Mouse (Mus musculus) hematopoietic stem cell, adult 5-6 weeks (primary cell): Measurements from ENCODE around the gene Clba1. TPM values are rescaled to one million over a fixed set of nuclear protein-coding genes. Genes with fewer than 3 reads are reported as not detected.
A peak's percentile ranks its signal among the peaks of the same experiment; 100 is the strongest.

Experiments
- ATAC-seq, 2 experiments: fragments of 125-278 bp in 1 of 2; replicated peaks in 1 of 2; 2 replicates each; pipeline ENCODE4 v1.8.0; 2016 to 2017; ENCODE audit warnings: inconsistent platforms in 2 of 2, mild to moderate bottlenecking in 2 of 2, moderate number of reproducible peaks in 2 of 2, low read depth in 1 of 2, moderate TSS enrichment in 1 of 2; ENCODE audit not compliant: low FRiP score in 2 of 2, poor library complexity in 2 of 2, severe bottlenecking in 2 of 2, insufficient read depth in 1 of 2, low TSS enrichment in 1 of 2
- total RNA-seq: library from RNA; stranded (forward); fragments of 172-1452, 232-1000 nt; gene quantifications from 2 replicates; pipeline ENCODE4 v1.2.3, GENCODE M21; 2017

Clba1 gene
- total RNA-seq, 1 experiment from 2014 or later: 2.0 TPM

DNA sequence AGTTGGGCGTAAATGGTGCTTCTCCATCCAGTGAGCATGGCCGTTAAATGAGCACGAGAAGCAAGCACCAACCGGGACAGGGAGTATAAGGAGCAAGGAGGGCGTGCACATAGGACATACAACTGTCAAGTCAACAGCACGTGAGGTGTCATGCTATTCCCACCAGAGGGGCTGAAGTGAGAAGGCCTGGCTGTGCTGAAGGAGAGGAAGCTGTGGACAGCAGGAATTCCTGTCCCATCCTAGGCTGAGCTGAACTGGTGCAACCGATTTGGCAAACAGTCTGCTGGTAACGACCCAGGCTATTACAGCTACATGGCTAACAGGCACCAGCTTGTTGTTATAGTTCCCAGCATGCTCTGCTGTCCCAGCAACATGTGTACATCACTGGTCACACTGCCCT is 17.7 kb upstream of the Clba1 start:
- ATAC-seq: no peak

DNA sequence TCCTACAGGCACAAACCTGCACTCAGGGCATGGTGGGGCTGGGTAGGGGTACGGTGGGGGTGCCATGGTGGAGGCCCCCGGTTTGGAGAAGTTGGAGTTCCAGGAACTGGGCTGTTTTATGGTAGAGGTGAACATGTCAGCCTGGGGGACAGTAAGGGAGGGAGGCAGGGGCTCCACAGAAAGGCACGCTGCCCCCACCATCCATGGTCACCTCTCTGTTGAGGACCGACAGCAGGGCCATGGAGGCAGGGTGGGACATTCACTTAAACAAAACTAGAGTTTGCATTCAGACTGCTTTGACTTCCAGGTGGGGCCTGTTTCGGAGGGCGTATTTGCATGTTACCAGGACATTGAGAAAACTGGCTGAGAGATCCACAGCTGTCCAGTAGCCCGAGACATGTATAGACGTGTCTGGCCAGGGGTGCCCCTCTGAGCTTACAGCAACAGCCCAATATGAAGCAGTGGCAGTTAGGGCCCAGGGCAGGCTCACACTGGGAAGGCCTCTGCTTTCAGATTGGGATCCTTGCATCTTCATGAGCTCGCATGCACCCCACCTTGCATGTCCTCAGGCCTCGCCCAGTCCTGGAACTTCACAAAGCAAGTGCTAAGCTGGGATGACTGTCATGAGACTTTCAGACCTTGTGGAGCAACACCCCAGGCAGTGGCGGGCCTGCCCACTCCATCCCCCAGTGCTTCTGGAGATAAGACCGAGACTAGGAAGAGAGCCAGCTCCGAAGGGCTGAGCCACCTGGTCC is 15.0 kb upstream of the Clba1 start:
- ATAC-seq: peak in 1 of 2 experiments; percentile 31; a peak in 1 of 4 replicates

DNA sequence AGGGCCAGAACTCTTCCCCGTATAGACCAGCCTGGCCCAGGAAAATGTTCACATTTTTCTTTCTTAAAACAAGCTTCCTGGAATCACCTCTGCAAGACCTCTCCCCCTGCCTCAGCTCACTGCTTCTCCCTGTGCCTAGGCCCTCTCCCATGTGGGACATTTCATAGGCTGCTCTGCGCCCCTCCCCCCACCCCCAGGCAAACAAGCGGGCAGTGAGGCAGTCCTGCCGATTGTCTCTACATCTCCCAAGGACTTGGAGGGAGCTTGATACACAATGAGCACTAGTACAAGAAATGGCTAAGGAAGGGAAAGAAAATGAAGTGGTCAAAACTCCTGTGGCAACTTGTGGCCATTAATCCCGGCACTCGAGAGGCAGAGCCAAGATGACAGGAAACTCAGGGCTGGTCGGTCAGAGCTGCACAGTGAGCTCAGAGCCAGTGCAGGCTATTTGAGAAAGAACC is 14.4 kb upstream of the Clba1 start:
- no peak for ATAC-seq

DNA sequence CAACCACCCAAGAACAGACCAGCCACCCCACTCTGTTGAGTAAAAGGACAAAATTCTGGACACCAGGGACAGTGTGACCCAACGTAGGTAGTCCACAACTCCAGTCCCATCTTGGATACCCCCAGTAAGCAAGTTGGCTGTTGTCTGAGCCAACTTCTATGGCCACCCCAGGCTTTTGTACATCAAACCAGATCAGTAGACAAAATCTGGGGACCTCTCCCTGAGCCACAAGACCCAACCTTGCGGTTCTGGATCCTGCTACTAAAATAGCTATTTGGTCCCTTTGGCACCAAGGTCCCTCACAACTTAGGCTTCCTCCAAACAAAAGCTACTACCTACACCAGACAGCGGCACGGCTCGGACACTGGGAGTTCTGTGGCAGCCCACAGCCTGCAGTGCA is 13.7 kb upstream of the Clba1 start:
- ATAC-seq: no peak

DNA sequence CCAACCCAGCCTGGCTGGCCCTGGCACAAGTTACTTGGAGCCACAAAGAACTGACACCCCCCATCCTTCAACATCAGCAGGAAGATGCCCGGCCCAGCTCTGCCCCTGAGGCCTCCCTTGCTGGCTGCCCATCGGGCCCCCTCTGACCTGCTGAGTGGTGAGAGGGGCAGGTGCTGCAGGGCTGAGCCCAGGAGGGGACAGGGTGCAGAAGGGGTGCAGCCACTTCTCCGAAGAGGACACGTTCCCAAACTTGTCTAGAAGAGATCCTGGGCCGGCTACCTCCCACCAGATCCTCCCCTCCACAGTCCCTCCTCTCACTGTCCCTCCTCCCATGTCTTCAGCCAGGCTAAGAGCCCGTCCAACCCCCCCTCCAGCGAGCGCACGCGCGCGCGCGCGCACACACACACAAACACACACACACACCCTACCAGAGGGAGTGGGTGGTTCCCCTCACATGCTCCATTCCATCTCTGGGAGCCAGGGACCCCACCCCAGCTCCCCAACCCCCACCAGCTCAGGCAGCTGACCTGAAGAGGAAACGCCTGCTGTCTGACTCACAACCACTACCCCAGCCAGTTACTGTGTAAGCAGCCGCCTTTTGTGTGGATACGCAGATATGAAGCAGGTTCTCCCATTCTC is 13.2 kb upstream of the Clba1 start:
- ATAC-seq: no peak

DNA sequence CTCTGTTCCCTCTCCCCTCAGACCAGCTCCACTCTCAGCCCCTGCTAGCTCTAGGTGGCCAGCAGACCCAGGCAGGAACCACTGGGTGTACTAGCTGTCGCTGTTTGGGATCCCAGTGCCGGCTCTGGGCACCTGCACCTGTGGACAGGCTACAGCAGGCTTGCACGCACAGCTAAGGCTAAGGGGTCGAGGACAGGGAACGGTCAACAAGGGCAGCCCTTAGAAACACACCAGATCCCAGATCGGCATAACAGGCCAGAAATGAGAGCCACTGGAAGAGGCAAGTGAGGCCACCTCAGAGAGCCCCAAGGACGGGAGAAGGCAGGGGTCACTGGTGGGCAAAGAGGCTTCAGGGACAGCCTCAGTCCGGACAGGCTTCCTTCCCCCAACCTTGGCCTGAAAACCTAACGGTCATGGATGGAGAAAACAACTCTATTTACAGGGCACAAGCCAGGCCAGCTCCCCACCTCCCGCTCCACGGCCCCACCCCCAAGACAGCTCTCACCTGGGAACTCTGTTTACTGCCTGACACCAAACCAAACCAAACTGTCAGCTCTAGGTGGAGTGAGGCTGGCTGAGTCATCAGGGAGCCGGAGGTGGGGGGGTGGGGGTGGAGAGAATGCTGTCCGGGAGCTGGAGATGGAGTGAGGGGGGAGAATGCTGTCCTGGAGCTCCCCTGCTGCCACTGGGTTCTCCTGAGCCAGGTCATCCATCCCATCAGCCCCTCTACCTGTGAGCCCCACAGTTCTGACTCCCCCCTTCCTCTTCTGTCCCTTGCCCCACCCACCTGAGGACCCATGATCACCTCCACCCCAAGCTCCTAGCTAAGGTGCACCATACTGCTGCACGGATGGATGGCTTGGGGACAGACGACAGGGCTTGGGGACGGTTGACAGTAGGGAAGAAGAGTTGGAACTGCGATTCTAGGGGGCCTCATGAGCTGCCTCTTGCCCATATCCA is 11.9 kb upstream of the Clba1 start:
- no peak for ATAC-seq

DNA sequence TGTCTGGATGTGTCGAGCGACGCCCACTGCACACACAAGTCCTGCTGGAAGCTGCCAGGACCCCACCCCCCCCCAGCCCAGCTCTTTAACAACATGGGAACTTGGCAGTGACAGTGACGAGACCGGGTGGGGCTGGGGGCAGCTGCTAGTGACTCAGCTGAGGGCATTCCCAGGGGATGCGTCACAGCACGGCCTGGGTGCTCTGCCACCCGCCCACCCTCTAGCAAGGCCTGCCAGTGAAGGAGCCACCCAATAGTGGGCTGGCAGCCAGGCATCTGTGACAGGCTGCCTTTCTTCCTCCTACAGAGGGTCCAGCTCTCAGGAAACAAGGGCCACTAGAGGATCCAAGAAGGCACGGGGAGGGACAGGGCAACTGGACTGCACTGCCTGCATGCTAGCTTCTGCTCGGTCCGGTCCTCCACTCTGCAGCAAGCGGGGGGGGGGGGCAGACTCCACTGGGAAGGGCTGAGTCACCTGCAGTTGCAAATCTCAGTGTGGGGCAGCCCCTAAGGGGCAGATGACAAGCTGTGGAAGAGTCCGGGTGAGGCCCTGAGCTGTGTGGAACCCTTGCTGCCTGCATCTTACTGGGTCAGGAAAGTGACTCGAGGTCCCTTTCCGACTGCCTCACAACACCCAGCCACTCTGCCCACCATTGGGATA is 10.9 kb upstream of the Clba1 start:
- ATAC-seq: no peak

DNA sequence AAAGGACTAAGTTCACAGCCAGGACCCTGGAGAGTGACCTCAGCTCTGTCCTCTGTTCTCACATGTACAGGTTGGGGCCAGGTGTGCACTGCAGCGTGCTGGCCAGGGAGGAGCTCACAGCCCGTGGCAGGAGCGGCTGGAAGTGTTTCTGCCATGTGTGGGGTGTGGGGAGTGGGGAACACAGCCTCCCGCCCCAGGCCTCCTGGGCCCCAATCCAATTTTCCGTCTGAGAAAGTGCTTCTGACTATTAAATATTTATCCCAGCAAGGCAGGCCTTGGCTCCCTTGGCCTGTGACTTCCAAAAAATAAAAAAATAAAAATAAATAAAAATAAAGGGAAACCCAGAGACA is 10.4 kb upstream of the Clba1 start:
- ATAC-seq: no peak

DNA sequence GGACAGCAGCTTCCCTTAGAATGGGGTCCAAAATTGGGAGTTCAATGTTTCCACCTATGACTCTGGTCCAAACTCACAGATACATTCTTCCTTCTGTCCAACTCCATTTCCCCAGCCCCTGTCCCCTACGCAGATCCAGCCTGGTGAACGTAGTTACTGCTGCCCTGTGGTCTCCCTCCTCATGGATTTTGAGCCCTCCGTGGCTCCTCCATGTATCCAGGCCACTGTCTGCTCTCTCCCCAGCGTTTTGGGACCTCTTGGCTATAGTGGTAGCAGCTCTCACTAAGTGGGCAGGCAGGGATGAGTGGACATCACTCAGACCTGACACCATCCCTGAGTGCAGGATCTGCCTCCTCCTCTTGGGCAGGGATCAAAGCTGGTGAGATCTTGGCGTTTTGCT is 10.0 kb upstream of the Clba1 start:
- ATAC-seq: no peak

DNA sequence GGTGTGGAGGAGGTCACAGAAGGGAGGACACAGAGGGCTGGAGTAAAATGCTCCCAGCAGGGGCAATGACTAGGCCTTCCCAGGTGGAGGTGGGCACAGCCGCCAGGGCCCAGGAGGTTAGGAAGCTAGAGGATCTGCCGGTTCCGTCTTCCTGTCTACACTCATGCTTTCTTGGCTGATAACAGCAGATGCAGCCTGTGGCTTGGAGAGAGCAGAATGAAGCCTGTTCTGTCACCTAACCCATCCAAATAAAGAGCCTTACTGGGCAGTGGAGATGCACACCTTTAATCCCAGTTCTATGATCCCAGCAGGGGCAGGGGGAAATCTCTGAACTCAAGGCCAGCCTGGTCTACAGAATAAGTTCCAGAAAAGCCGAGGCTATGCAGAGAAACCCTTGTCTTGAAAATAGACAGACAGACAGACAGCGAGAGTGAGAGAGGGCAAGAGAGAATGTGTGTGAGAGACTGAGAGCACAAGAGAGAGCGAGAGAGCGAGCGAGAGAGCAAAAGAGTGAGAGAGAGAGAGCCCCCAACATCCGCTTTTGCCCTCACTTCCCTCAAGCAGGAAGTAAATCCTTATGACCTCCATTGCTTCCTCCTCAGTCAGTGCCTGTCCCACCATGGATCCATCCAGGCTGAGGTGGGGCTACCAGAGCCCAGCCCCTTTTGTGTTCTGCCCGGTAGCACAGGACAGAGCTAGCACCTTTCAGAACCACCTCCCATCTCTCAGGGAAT is 9.3 kb upstream of the Clba1 start:
- no peak for ATAC-seq

DNA sequence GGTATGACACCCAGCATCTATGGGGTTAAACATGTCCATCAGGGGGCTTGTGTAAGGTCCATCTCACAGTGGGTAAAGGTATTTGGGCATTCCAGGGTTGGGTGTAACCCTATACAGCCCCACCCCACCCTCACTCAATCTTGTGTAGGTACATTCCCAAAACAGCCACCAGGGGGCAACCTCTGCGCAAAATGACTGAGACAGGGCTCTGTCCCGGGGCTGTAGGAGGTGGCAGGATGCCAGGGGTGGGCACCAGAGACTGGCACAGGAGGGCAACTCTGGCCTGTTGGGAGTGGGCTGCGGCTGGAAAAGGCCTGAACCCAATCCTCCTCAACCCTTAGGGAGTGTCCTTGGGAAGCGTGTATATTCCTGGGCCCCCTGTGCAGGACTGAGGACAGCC is 8.3 kb upstream of the Clba1 start:
- peak; percentile 52 to 58; a peak in 1 of 4 replicates for ATAC-seq

DNA sequence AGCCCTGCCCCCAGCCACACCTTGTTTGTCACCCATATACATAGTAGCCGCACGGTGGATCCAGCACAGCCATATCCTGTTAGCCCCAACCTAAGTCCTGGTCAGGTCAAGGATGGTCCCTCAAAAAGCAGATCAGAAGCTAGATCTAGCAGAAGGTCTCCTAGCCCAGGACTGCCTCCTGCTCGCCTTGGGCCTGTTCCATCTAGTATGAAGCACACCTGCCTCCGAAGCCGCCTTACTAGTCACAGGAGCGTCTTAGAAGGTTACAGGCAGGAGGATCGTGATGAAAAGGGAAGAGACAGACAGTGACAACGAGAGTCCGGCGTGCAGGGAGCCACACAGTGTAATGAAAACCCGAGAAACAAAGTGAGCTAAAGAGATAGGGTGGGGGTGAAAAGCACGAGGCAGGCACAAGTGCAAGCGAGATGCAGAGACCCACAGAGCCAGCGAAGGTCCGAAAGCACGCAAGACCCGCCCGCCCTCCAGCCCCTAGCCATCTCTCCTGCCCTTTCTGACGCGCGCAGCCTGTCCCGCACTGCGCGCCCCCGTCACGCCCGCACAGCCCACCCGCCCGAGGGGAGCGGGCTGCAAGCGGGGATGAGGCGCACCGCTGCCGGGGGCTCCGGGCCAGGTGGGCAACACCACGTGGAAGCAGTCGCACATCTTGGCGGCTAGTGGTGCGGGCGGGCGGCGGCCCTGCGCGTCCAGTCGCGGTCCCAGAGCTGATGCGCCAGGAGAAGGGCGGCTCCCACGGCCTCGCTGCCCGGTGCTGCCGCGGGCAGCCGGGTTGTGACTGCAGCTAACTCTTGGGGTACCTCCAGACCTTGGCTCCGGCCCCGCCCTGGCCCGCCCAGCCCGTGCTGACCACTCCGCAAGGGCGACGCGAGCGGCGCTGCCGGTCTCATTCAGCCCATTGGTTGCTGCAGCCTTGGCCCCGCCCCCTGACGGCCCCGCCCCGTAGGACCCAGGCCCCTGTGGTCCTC is 6.6 kb upstream of the Clba1 start, which contains the start of gene Ahnak2:
Gene Ahnak2, minus strand, starts transcription at position 794 of the 983 bp plus-strand sequence.
- ATAC-seq: no peak

DNA sequence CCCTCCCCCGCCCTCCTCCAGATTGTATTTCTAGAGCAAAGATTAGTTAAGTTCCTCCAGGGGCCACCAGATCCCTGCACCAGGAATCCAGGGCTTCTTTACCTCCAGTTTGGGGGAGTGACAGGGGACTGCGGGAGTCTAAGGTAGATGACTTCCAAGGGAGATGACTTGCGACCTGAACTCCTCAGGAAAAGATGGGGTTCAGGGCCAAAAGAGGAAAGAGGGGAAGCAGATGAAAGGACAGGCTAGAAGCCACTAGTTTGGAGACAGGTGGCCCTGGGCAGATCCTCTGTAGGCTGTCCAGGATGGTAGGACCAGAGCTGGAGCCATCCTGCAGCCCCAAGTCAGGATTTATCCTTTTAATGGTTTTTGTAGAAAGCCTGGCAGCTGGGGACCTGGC is 5.8 kb upstream of the Clba1 start:
- ATAC-seq: no peak

DNA sequence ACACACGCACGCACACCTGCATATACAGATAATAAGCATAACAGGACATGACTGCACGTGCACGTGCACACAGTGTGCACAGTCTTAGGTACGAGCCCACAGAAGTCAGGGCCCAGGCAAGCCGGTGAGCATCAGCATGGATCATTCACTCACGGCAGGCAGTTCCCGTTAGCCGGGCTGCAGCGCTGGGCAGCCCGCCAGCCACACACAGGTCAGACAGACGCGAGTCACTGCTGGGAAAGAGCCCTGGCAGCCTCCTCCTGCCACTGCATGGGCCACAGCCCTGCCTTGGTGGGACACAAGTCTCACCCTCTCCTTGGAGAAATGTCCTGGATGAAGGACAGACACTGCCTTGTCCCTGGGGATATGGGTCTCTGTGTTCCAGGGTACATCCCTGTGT is 4.7 kb upstream of the Clba1 start:
- peak in 1 of 2 experiments; percentile 44; a peak in 1 of 4 replicates for ATAC-seq

DNA sequence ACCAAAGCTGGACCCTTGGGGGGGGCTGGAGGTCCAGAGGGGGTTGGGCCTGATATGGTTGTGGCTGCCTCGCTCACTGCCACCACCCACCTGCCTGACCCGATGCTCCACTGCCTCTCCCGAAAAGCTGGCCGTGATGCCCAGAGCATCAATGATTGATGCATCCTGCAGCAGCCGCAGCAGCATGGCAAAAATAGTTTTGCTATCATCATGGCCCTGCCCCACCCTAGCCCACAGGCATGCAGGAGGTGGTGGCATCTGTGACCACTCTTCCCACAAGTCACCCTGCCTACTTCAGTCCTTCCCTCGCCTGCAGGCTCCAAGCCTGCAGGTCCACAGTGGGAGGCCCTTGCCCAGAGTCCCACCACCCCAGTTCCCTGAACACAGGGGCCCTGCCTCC is 2.7 kb upstream of the Clba1 start:
- no peak for ATAC-seq

DNA sequence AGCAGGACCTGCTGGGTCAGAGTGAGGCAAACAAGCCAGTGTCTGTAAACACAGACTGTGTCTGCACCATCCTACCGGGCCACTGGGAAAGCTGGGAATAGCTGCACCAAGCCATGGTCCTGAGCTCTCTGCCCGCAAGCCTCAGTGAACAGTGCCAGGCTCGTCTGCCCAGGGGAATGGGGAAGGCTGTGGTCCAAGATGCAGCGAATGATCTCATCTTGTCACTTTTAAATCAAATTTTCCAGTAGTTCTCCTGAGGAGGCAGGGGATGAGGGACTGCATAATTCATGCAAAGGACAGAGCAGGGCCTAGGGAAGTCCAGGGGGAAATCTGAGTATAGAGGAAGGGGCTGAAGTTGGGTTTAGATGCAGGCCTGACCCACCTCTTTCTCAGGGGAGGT is 941 bp upstream of the Clba1 start:
- no peak for ATAC-seq
